Mouse (Mus musculus) hindbrain, embryonic 16.5 days (tissue): Measurements from ENCODE around the gene Rap1gap2. TPM values are rescaled to one million over a fixed set of nuclear protein-coding genes. Genes with fewer than 3 reads are reported as not detected.
A peak's percentile ranks its signal among the peaks of the same experiment; 100 is the strongest.

Experiments
- ATAC-seq: fragments of 200-750 bp; cut with Nextera tagmentation; 2 replicates; pipeline ENCODE4 v1.8.0; 2017; ENCODE audit warnings: moderate TSS enrichment, moderate library complexity
- H3K27ac ChIP-seq: fragments of 300-500 bp; sonication (generic); 2 replicates; pipeline ENCODE4 v1.5.1; 2014; ENCODE audit warnings: low read depth, mild to moderate bottlenecking, control low read depth, low read length, moderate library complexity
- H3K27me3 ChIP-seq: fragments of 300-500 bp; sonication (generic); replicated peaks from 2 replicates; pipeline ENCODE4 v1.6.1; 2014; ENCODE audit warnings: low read length; ENCODE audit not compliant: control insufficient read depth, insufficient read depth
- H3K36me3 ChIP-seq: fragments of 300-500 bp; sonication (generic); 2 replicates; pipeline ENCODE4 v1.6.1; 2014; ENCODE audit warnings: mild to moderate bottlenecking, low read length, moderate library complexity, mixed read lengths; ENCODE audit not compliant: control insufficient read depth, insufficient read depth
- H3K4me1 ChIP-seq: fragments of 300-500 bp; sonication (generic); 2 replicates; pipeline ENCODE4 v1.6.1; 2014; ENCODE audit warnings: low read depth, low read length; ENCODE audit not compliant: control insufficient read depth, insufficient read depth
- H3K4me2 ChIP-seq: fragments of 300-500 bp; sonication (generic); 2 replicates; pipeline ENCODE4 v1.6.1; 2014; ENCODE audit warnings: mild to moderate bottlenecking, low read length, control low read depth, moderate library complexity
- H3K4me3 ChIP-seq: fragments of 300-500 bp; sonication (generic); 2 replicates; pipeline ENCODE4 v1.5.1; 2014; ENCODE audit warnings: mild to moderate bottlenecking, low read length, control low read depth, moderate library complexity
- H3K9ac ChIP-seq: fragments of 300-500 bp; sonication (generic); 2 replicates; pipeline ENCODE4 v1.6.1; 2014; ENCODE audit warnings: low read depth, mild to moderate bottlenecking, control low read depth, low read length, moderate library complexity
- H3K9me3 ChIP-seq: fragments of 300-500 bp; sonication (generic); 2 replicates; pipeline ENCODE4 v1.6.1; 2014; ENCODE audit warnings: mild to moderate bottlenecking, low read length, moderate library complexity; ENCODE audit not compliant: control insufficient read depth
- WGBS: fragments of 180-500 bp; shearing (Covaris S2); extraction: QIAGEN DNeasy Blood & Tissue Kit; methylation state at CpG from one replicate; pipeline ENCODE4 v1.1.7; 2014; 5-methylcytosine and 5-hydroxymethylcytosine counted together
- polyA plus RNA-seq: library from polyadenylated mRNA; unstranded; fragments of >200 nt; fragmentation: Nextera tagmentation; extraction: Ambion mirVana; gene quantifications from 2 replicates; pipeline ENCODE4 v1.2.1, GENCODE M21; 2015

The Rap1gap2 gene
- polyA plus RNA-seq, 1 experiment from 2014 or later: 13.7 TPM

GRCm38 (mm10) chr11:74395583-74395982 is 215.1 kb downstream of the Rap1gap2 start:
- ATAC-seq: no peak
- no peaks in the 10 kb centered on the region for H3K27me3 ChIP-seq

GRCm38 (mm10) chr11:74393489-74393888 is 217.2 kb downstream of the Rap1gap2 start:
- Histone ChIP-seq H3K4me1 (no peaks in the 10 kb centered on the region; the same call in 1 of the 2 replicates), H3K27ac (no peak overlapping the region), H3K4me2 (no peak overlapping the region), H3K9ac (no peak overlapping the region), H3K36me3 (peaks cover 8% of the 10 kb centered on the region), H3K27me3 (no peaks in the 10 kb centered on the region), H3K9me3 (no peaks in the 10 kb centered on the region), H3K4me3 (no peak overlapping the region)
- peak; percentile 69 for ATAC-seq
- 45% methylated on average over 5 of the region's 5 CpGs for WGBS

More at GRCm38 (mm10) chr11:74395583-74395982, 215.1 kb downstream of the Rap1gap2 start:
- Histone ChIP-seq H3K9ac (no peak overlapping the region), H3K9me3 (no peaks in the 10 kb centered on the region), H3K4me1 (no peaks in the 10 kb centered on the region; the same call in none of the 2 replicates), H3K4me2 (no peak overlapping the region), H3K27ac (no peak overlapping the region), H3K4me3 (no peak overlapping the region), H3K36me3 (peaks cover 8% of the 10 kb centered on the region)
- 86% methylated on average over 18 of the region's 18 CpGs for WGBS

GRCm38 (mm10) chr11:74392903-74393302 is 217.8 kb downstream of the Rap1gap2 start:
- ATAC-seq: no peak
- Histone ChIP-seq H3K4me1 (no peaks in the 10 kb centered on the region; the same call in 1 of the 2 replicates), H3K9ac (no peak overlapping the region), H3K27ac (no peak overlapping the region), H3K4me3 (no peak overlapping the region), H3K9me3 (no peaks in the 10 kb centered on the region), H3K4me2 (no peak overlapping the region), H3K36me3 (peaks cover 9% of the 10 kb centered on the region), H3K27me3 (no peaks in the 10 kb centered on the region)
- 64% methylated on average over 6 of the region's 6 CpGs for WGBS

- Histone ChIP-seq H3K4me3 (no peak overlapping the region), H3K36me3 (peaks cover 11% of the 10 kb centered on the region), H3K4me1 (no peaks in the 10 kb centered on the region; the same call in 1 of the 2 replicates), H3K27me3 (no peaks in the 10 kb centered on the region), H3K27ac (no peak overlapping the region), H3K4me2 (no peak overlapping the region), H3K9me3 (no peaks in the 10 kb centered on the region), H3K9ac (no peak overlapping the region)
- no peak for ATAC-seq
- 88% methylated on average over 11 of the region's 11 CpGs for WGBS
Measured at GRCm38 (mm10) chr11:74391899-74392298, 218.8 kb downstream of the Rap1gap2 start.

GRCm38 (mm10) chr11:74387203-74387602 is 223.5 kb downstream of the Rap1gap2 start:
- WGBS: 78% methylated on average over 5 of the region's 5 CpGs
- H3K4me2 ChIP-seq: no peak overlapping the region
- H3K9me3 ChIP-seq: no peaks in the 10 kb centered on the region
- H3K4me1 ChIP-seq: no peaks in the 10 kb centered on the region
- H3K36me3 ChIP-seq: peaks cover 11% of the 10 kb centered on the region
- no peaks in the 10 kb centered on the region for H3K27me3 ChIP-seq
- ATAC-seq: no peak
- H3K4me3 ChIP-seq: no peak overlapping the region
- H3K9ac ChIP-seq: no peak overlapping the region
- no peak overlapping the region for H3K27ac ChIP-seq

- Histone ChIP-seq H3K36me3 (peaks cover 4% of the 10 kb centered on the region), H3K9me3 (no peaks in the 10 kb centered on the region), H3K4me2 (no peak overlapping the region), H3K9ac (no peak overlapping the region), H3K4me1 (no peaks in the 10 kb centered on the region), H3K4me3 (no peak overlapping the region), H3K27me3 (no peaks in the 10 kb centered on the region), H3K27ac (no peak overlapping the region)
- ATAC-seq: no peak
- WGBS: 69% methylated on average over 9 of the region's 9 CpGs
Measured at GRCm38 (mm10) chr11:74385674-74386073, 225.0 kb downstream of the Rap1gap2 start.

- no peaks in the 10 kb centered on the region for H3K36me3 ChIP-seq
- no peaks in the 10 kb centered on the region for H3K27me3 ChIP-seq
- H3K27ac ChIP-seq: no peak overlapping the region
- WGBS: 66% methylated on average over 4 of the region's 4 CpGs
- no peaks in the 10 kb centered on the region for H3K4me1 ChIP-seq
- H3K4me2 ChIP-seq: no peak overlapping the region
- no peaks in the 10 kb centered on the region for H3K9me3 ChIP-seq
- no peak for ATAC-seq
- H3K4me3 ChIP-seq: no peak overlapping the region
- no peak overlapping the region for H3K9ac ChIP-seq
Measured at GRCm38 (mm10) chr11:74379166-74379873, 231.4 kb downstream of the Rap1gap2 start.

- no peaks in the 10 kb centered on the region for H3K36me3 ChIP-seq
- no peak overlapping the region for H3K9ac ChIP-seq
- peak; percentile 92 for ATAC-seq
- H3K27me3 ChIP-seq: no peaks in the 10 kb centered on the region
- no peak overlapping the region for H3K4me2 ChIP-seq
- H3K4me3 ChIP-seq: no peak overlapping the region
- H3K4me1 ChIP-seq: no peaks in the 10 kb centered on the region
- H3K27ac ChIP-seq: no peak overlapping the region
- WGBS: 84% methylated on average over 3 of the region's 3 CpGs
- H3K9me3 ChIP-seq: no peaks in the 10 kb centered on the region
Measured at GRCm38 (mm10) chr11:74376847-74377246, 233.9 kb downstream of the Rap1gap2 start.

- peak overlapping the region; percentile 45; the same call in 1 of the 2 replicates for H3K9ac ChIP-seq
- WGBS: 11% methylated on average over 22 of the region's 22 CpGs
- no peaks in the 10 kb centered on the region for H3K36me3 ChIP-seq
- peak overlapping the region; percentile 41 for H3K4me2 ChIP-seq
- peaks cover 2% of the 10 kb centered on the region; the same call in 1 of the 2 replicates for H3K27me3 ChIP-seq
- peak; percentile 74 for ATAC-seq
- no peaks in the 10 kb centered on the region; the same call in 1 of the 2 replicates for H3K9me3 ChIP-seq
- no peak overlapping the region for H3K27ac ChIP-seq
- no peak overlapping the region for H3K4me3 ChIP-seq
- H3K4me1 ChIP-seq: no peaks in the 10 kb centered on the region
Measured at GRCm38 (mm10) chr11:74371393-74372100, 239.2 kb downstream of the Rap1gap2 start.
